In the genomic region with DNA sequence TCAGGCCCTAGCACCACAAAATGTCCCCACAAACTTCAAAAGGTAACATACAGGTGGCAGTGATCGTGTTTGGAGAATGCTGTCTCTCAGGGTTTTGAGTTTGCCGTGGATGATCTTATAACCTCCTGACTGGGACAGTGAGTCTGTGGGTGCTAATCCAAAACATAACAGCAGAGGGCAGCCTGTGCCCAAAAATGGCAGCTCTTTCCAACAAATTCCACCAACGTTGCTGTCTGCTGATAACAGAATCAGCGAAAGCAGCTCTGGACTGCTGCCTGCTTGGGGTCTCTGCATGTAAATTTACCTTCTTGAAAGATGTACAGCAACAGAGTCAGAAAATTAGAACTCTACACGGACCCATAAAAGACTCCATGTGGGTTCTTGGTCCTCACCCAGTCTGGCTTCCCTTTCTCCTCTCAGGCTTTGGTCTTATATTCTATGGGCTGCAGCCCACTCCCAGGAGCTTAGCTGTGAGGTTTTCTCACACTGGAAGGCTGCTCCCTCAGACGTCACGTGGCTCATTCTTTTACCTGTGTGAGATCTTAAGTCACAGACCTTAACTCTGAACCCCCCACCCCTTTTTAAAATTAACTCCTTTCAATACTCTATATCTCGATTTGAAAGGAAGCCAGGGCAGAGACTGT, we compare ENCODE assay signal across 8 mouse cellular contexts. TPM values are rescaled to one million over a fixed set of nuclear protein-coding genes. Genes with fewer than 3 reads are reported as not detected.
A peak's percentile ranks its signal among the peaks of the same experiment; 100 is the strongest.
DNase-seq lines count a peak whose midpoint lies in the region; ATAC-seq lines count a peak whose summit lies in the region.

No protein-coding gene starts in this region.

- DNase-seq in urinary bladder, adult 18-20 months (ENCODE audit: low spot score in 2 of 2): peak; percentile 8 to 43
- no peak for DNase-seq in urinary bladder, postnatal 10 days (ENCODE audit: low spot score)
- DNase-seq in cerebellum, adult 9-11 months: peak; percentile 51
- DNase-seq in frontal cortex, postnatal 14 days (ENCODE audit: low spot score in 2 of 2): peak; percentile 46 to 82
- DNase-seq in kidney, adult 9 months: peak; percentile 70
- peak; percentile 88 for DNase-seq in limb, embryonic 11.5 days (ENCODE audit: low spot score)
- peak; percentile 79 for DNase-seq in neural tube, embryonic 11.5 days (ENCODE audit: low spot score)
- peak; percentile 45 for DNase-seq in urinary bladder, postnatal 25 days (ENCODE audit: low spot score)

- WGBS in limb, embryonic 11.5 days: 22% methylated on average over 8 of the region's 8 CpGs
- 31% methylated on average over 8 of the region's 8 CpGs for WGBS in neural tube, embryonic 11.5 days

- H3K9ac ChIP-seq in limb, embryonic 11.5 days (ENCODE audit: low read length): no peak overlapping the region
- no peak overlapping the region for H3K9ac ChIP-seq in neural tube, embryonic 11.5 days (ENCODE audit: low read length)

- H3K4me2 ChIP-seq in limb, embryonic 11.5 days (ENCODE audit: low read depth, severe bottlenecking): no peak overlapping the region
- no peak overlapping the region for H3K4me2 ChIP-seq in neural tube, embryonic 11.5 days (ENCODE audit: low read depth)

- ATAC-seq in limb, embryonic 11.5 days (ENCODE audit: insufficient number of reproducible peaks, low FRiP score, low TSS enrichment, low read depth): no peak
- 0 out of 2 replicates have a peak, but pooled peaks have one; percentile 20 for ATAC-seq in neural tube, embryonic 11.5 days (ENCODE audit: insufficient read depth, low FRiP score, low TSS enrichment)

- H3K9me3 ChIP-seq in limb, embryonic 11.5 days (ENCODE audit: control insufficient read depth, low read length): no peaks in the 10 kb centered on the region
- H3K9me3 ChIP-seq in neural tube, embryonic 11.5 days (ENCODE audit: control insufficient read depth, low read length): no peaks in the 10 kb centered on the region

- H3K36me3 ChIP-seq in limb, embryonic 11.5 days (ENCODE audit: control insufficient read depth, insufficient read depth, low read length): no peaks in the 10 kb centered on the region
- H3K36me3 ChIP-seq in neural tube, embryonic 11.5 days (ENCODE audit: control insufficient read depth, insufficient read depth, low read length): no peaks in the 10 kb centered on the region

- H3K27me3 ChIP-seq in limb, embryonic 11.5 days (ENCODE audit: control insufficient read depth, insufficient read depth, low read length): no peaks in the 10 kb centered on the region
- no peaks in the 10 kb centered on the region for H3K27me3 ChIP-seq in neural tube, embryonic 11.5 days (ENCODE audit: control insufficient read depth, insufficient read depth, low read length)

- H3K4me1 ChIP-seq in limb, embryonic 11.5 days (ENCODE audit: control insufficient read depth, insufficient read depth, low read length): no peaks in the 10 kb centered on the region
- H3K4me1 ChIP-seq in neural tube, embryonic 11.5 days (ENCODE audit: control insufficient read depth, insufficient read depth, low read length): peaks cover 2% of the 10 kb centered on the region; the same call in 1 of the 2 replicates

- no peak overlapping the region for H3K27ac ChIP-seq in limb, embryonic 11.5 days (replicated peaks; ENCODE audit: low read depth, low read length)
- no peak overlapping the region for H3K27ac ChIP-seq in neural tube, embryonic 11.5 days (ENCODE audit: low read depth, low read length)

- no peak overlapping the region for H3K4me3 ChIP-seq in limb, embryonic 11.5 days (ENCODE audit: low read depth, low read length)
- no peak overlapping the region for H3K4me3 ChIP-seq in neural tube, embryonic 11.5 days (ENCODE audit: low read depth, low read length)

RNA-seq across cellular contexts. Expression of a gene that starts 24.1 kb away (rescaled TPM):
- polyA plus RNA-seq in limb, embryonic 11.5 days (2014; fragmentation: Nextera tagmentation; extraction: Ambion mirVana): 5.3 and 7.1 TPM in 2 replicates
- 5.8 and 9.4 TPM in 2 replicates for polyA plus RNA-seq in neural tube, embryonic 11.5 days (2014; fragmentation: Nextera tagmentation; extraction: Ambion mirVana)
